Mouse (Mus musculus): ENCODE measurements around the gene Pdlim1.

Gene Pdlim1

DNA sequence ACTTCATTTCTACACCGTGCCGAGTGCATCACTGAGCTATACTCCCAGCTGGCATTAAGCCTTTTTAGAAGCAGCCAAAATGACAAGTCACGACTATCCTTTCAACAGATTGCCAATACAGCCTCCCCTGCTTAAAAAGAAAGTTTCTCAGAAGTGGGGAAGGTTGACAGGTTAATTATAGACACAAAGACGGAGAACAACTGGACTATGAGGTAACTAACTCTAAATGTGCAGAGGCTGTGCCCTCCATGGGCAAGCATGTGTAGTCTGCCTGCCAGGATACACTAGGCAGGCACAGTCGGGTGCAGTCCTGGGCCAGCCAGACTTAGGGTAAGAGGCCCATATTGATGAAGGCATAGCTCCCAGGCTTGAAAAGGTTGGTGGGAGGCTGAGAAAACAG is 2.1 kb downstream of the Pdlim1 start:
- 0 out of 2 replicates have a peak, but pooled peaks cover 2% of the 10 kb centered on the region for H3K36me3 ChIP-seq (ENCODE audit: control insufficient read depth, insufficient read depth, low read length, poor library complexity, severe bottlenecking)
- H3K27me3 ChIP-seq (ENCODE audit: control insufficient read depth, insufficient read depth, low read length, poor library complexity, severe bottlenecking), result no peaks in the 10 kb centered on the region
- no peak for DNase-seq (ENCODE audit: low read depth, low spot score)

DNA sequence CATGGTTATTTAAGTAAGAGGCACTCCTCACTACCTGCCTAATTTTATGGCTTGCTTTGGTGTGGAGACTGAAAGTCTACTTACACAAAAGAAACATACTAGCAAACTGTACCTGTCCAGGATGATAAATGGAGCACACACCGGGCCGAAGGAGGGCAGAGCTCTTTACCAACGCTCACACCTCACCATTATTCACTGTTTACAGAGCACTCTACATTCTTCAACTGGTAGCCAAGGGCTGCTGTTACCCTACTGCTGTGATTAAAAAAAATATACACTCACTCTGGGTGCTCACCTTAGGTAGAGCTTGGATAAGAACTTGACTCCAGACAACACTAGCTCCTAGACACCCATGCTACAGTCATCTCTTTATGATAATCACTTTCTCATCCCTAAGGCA is 3.1 kb downstream of the Pdlim1 start:
- no peaks in the 10 kb centered on the region for H3K27me3 ChIP-seq (ENCODE audit: control insufficient read depth, insufficient read depth, low read length, poor library complexity, severe bottlenecking)
- 0 out of 2 replicates have a peak, but pooled peaks cover 2% of the 10 kb centered on the region for H3K36me3 ChIP-seq (ENCODE audit: control insufficient read depth, insufficient read depth, low read length, poor library complexity, severe bottlenecking)
- no peak for DNase-seq (ENCODE audit: low read depth, low spot score)

DNA sequence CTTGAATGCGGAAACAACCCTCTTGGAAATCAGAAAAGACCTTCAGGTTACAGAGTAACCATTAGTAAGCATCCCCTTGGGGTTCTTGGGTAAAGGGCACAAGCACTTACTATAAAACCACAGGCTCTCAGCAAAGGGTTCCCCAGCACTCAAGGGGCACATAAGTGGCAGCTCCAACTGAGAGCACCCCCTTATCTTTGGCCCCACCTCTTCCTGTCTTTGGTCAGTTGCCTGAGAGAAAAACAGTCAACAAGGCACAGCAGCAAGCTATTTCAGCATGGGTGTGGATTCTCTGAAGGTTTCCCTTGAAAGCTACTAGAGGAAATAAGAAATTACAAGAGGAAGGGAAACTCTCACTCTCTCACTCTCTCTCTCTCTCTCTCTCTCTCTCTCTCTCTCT is 4.3 kb downstream of the Pdlim1 start:
- DNase-seq (ENCODE audit: low read depth, low spot score), result peak; percentile 72
- H3K36me3 ChIP-seq (ENCODE audit: control insufficient read depth, insufficient read depth, low read length, poor library complexity, severe bottlenecking), result 0 out of 2 replicates have a peak, but pooled peaks cover 2% of the 10 kb centered on the region
- H3K27me3 ChIP-seq (ENCODE audit: control insufficient read depth, insufficient read depth, low read length, poor library complexity, severe bottlenecking), result no peaks in the 10 kb centered on the region

DNA sequence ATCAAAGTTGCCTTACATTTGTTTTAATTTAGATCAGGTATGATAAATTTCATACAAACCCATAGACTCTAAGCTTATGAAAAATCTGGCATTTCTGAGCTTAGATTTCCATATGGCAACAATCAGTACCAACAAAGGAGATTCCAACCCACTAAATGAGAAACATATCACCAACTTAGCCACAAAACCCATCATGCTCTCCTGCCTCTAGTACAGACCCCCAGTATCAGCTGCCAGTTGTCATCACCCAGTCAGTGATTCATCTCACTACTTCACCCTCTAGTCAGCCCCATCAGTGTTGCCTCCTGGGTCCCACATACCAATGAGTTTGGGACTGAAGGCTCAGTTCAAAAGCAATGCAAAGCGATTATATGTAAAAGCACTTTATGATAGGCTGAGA is 12.2 kb downstream of the Pdlim1 start:
- DNase-seq (ENCODE audit: low read depth, low spot score), result no peak
- Histone ChIP-seq H3K27me3 (ENCODE audit: control insufficient read depth, insufficient read depth, low read length, poor library complexity, severe bottlenecking) (no peaks in the 10 kb centered on the region), H3K36me3 (ENCODE audit: control insufficient read depth, insufficient read depth, low read length, poor library complexity, severe bottlenecking) (no peaks in the 10 kb centered on the region)

DNA sequence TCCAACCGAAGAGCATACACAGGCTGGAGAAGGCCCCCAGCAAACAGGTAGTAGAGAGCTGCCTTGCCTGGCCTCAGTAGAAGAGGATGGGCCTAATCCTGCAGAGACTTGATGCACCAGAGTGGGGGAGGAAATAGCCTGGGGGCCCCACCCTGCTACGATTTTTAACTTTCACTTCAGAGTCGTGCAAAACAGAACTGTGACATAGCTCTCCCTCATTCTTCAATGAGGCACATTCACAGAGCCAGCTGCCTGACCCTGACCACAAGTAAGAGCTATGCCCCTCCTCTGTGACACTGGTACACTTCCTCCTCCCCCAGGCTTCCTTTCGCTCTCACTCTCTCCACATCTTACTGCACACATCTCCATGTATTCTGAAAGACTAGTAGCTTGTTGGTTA is 14.2 kb downstream of the Pdlim1 start:
- DNase-seq (ENCODE audit: low read depth, low spot score), result peak; percentile 63
- Histone ChIP-seq H3K36me3 (ENCODE audit: control insufficient read depth, insufficient read depth, low read length, poor library complexity, severe bottlenecking) (no peaks in the 10 kb centered on the region), H3K27me3 (ENCODE audit: control insufficient read depth, insufficient read depth, low read length, poor library complexity, severe bottlenecking) (no peaks in the 10 kb centered on the region)

DNA sequence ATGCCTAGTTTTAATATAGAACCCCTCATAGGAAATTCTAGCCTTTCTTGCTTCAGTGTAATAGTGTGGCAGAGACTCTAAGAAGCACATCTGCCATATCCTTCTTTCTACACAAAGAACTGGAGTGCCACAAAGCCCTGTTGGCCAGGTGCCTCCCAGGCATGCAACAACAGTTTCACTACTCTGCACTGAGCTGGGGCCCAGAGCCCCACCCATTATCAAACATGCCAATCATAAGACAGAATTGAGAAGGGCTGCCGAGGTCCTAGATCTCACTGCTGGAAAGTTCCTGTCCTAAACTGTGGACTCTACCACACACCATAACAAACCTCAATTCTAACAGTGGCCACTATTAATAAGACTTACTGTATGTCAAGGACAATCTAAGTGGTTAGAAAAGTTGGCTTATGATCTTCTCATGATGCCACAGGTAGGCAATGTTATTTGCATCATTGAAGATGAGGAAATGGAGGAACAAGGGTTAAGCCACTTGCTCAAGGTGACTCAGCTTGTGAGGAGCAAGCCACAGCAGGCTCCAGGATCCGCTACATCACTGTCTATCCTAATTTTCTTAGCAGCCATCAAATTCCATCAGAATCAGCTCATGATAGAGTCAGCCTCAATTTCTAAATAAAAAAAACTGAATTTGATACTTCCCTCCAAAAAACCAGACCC is 15.1 kb downstream of the Pdlim1 start:
- Histone ChIP-seq H3K36me3 (ENCODE audit: control insufficient read depth, insufficient read depth, low read length, poor library complexity, severe bottlenecking) (no peaks in the 10 kb centered on the region), H3K27me3 (ENCODE audit: control insufficient read depth, insufficient read depth, low read length, poor library complexity, severe bottlenecking) (no peaks in the 10 kb centered on the region)
- DNase-seq (ENCODE audit: low read depth, low spot score), result peak; percentile 11

DNA sequence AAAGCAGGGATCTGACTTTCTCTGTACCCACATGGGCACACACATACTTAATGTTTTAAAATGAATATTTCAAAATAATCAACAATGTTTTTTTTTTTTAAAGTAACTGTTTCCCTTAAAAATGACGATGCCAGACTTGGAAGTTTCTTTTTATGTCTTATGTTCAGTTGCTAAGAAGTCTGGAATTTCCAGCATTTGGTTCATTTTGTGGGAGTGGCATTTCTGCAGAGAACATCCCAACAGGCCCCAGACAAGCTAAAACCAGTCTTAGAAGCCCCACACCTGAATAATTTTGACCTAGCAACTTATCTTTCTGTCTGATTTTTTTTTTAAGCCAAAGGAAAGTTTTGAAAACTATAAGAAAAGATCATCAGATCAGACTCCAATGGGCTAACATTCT is 16.1 kb downstream of the Pdlim1 start:
- Histone ChIP-seq H3K36me3 (ENCODE audit: control insufficient read depth, insufficient read depth, low read length, poor library complexity, severe bottlenecking) (no peaks in the 10 kb centered on the region), H3K27me3 (ENCODE audit: control insufficient read depth, insufficient read depth, low read length, poor library complexity, severe bottlenecking) (no peaks in the 10 kb centered on the region)
- DNase-seq (ENCODE audit: low read depth, low spot score), result no peak

DNA sequence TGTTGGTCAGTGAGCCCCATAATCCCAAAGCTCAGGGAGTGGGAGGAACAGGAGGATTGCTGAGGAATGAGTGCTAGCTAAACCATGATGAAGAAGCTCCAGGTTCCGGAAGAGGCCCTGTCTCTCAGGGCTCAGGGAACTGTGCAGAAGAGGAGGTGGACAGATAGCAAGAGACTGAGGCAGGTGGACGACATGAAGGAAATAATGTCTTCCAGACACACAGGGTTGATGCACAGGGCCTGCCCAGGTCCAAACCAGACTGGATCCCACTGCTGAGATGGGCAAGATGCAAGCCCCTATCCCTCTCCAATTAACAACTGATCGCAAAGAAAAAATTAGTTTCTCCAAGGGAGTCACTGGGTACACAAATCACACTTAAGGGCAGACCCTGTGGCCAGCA is 16.9 kb downstream of the Pdlim1 start:
- no peaks in the 10 kb centered on the region for H3K27me3 ChIP-seq (ENCODE audit: control insufficient read depth, insufficient read depth, low read length, poor library complexity, severe bottlenecking)
- no peak for DNase-seq (ENCODE audit: low read depth, low spot score)
- no peaks in the 10 kb centered on the region for H3K36me3 ChIP-seq (ENCODE audit: control insufficient read depth, insufficient read depth, low read length, poor library complexity, severe bottlenecking)

DNA sequence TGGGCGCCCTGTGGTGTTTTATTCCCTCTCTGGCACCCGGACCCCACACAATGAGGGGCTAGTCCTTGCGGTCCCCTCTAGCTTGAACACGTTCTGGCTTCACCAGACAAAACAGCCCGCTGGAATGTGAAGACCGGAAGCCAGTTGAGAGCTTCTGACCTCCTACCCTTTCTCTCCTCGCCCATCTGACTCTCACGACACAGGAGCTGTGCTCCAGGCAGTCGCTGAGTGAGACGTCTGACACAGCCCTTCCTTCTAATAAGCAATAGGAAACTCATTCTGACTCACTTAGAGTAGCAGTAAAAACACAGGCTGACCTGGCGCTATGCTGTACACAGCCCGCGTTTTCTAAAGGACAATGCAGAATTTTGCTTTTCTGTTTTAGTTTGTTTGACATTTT is 17.9 kb downstream of the Pdlim1 start:
- no peaks in the 10 kb centered on the region for H3K36me3 ChIP-seq (ENCODE audit: control insufficient read depth, insufficient read depth, low read length, poor library complexity, severe bottlenecking)
- DNase-seq (ENCODE audit: low read depth, low spot score), result no peak
- H3K27me3 ChIP-seq (ENCODE audit: control insufficient read depth, insufficient read depth, low read length, poor library complexity, severe bottlenecking), result no peaks in the 10 kb centered on the region

DNA sequence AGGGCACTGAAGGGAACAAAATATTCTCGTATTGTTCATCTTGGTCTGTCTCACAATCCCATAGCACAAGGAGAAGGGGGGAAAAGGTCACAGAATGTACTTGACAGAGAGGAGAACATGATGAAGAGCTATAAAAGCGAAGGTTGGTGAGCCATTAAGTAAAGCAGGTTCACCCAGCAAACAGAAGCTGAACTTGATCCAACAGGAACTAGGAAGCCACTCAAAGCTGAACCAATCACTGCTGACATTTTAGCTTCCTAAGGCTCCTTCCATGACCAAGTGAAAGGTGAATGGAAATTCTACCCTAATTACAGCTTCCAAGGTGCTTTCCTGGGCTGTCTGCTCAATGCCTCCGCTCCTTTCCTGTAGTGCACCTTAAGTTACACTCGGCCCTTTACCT is 20.5 kb downstream of the Pdlim1 start:
- no peak for DNase-seq (ENCODE audit: low read depth, low spot score)
- Histone ChIP-seq H3K27me3 (ENCODE audit: control insufficient read depth, insufficient read depth, low read length, poor library complexity, severe bottlenecking) (no peaks in the 10 kb centered on the region), H3K36me3 (ENCODE audit: control insufficient read depth, insufficient read depth, low read length, poor library complexity, severe bottlenecking) (no peaks in the 10 kb centered on the region)

DNA sequence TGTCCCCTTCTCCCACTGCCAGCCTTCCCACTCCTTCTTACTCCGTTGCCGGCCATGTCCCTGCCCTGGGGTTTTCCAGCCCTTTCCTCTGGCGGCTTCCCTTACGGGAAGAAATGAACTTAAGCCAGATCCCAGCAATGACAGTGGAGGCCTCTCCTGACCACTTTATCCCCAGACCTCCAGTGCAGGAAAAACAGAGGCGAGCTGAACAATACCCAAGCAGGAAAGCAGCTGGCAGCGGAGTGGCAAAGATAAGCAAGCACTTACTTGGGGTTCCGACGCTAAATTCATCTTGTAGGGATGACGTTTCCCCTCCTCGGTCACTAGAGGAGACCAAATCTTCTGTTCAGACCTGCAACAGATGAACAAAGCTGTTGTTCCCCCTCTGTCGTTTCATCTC is 22.3 kb downstream of the Pdlim1 start:
- no peak for DNase-seq (ENCODE audit: low read depth, low spot score)
- no peaks in the 10 kb centered on the region for H3K36me3 ChIP-seq (ENCODE audit: control insufficient read depth, insufficient read depth, low read length, poor library complexity, severe bottlenecking)
- H3K27me3 ChIP-seq (ENCODE audit: control insufficient read depth, insufficient read depth, low read length, poor library complexity, severe bottlenecking), result no peaks in the 10 kb centered on the region

DNA sequence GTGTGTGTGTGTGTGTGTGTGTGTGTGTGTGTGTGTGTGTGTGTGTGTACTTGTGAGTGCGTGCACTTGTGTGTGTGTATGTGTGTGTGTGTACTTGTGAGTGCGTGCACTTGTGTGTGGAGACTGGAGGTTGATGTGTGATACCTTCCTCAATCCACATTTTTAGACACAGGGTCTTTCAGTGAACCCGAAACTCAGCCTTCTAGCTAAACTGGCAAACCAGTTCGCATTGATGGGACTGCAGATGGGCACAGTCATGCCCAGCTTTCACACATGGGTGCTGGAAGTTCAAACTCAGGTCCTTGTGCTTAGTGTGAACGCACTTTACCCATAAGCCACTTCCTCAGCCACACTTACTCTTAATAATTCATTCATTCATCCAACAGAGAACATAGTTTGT is 23.2 kb downstream of the Pdlim1 start:
- no peaks in the 10 kb centered on the region for H3K36me3 ChIP-seq (ENCODE audit: control insufficient read depth, insufficient read depth, low read length, poor library complexity, severe bottlenecking)
- no peaks in the 10 kb centered on the region for H3K27me3 ChIP-seq (ENCODE audit: control insufficient read depth, insufficient read depth, low read length, poor library complexity, severe bottlenecking)
- no peak for DNase-seq (ENCODE audit: low read depth, low spot score)

DNA sequence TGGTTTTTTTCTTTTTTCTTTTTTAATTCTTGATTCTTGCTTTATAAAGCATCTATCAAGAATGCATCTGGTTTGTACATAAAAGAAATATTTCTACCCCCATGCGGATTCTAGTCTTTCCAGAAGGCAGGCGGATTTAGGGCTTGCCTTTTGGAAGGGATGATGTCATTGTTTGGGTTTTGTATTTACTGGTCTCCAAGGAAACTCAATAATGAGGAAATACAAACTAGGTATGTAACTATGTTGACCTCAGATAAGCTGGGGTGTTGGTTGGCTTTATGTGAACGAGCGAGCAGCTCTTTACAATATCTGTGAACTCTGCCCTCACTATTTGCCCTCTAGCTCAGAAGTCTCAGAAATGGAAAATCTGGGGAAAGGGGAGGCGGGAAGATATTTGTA is 24.4 kb downstream of the Pdlim1 start:
- DNase-seq (ENCODE audit: low read depth, low spot score), result no peak
- H3K27me3 ChIP-seq (ENCODE audit: control insufficient read depth, insufficient read depth, low read length, poor library complexity, severe bottlenecking), result no peaks in the 10 kb centered on the region

DNA sequence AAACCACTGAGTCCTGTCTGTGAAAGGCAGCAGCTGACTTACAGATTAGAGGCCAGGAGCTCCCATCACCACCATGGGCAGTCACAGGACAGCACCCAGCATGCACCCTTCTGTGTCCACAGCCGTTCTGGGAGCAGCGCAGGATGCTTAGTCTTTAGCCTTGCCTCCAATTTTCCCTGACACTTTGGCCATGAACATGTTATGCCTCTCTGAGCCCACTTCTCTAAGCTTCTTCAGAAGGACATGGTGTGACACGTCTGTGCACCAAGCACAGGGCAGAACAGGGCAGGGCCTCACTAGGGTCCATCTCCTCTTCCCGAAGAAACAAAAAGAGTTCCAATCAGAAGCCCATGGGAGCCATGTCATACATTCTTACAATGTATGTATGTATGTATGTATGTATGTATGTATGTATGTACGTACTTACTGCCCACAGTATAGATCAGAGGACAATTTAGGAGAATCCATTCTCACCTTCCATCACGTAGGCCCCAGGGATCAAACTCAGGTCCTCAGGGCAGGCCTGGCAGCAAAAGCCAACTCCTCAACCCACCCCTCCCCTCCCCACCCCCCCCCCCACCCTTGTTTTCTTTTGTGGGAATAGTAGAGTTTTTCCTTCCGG is 24.9 kb downstream of the Pdlim1 start:
- no peak for DNase-seq (ENCODE audit: low read depth, low spot score)
- Histone ChIP-seq H3K36me3 (ENCODE audit: control insufficient read depth, insufficient read depth, low read length, poor library complexity, severe bottlenecking) (peaks cover 1% of the 10 kb centered on the region), H3K27me3 (ENCODE audit: control insufficient read depth, insufficient read depth, low read length, poor library complexity, severe bottlenecking) (no peaks in the 10 kb centered on the region)

More for the DNA sequence above, 24.4 kb downstream of the Pdlim1 start:
- H3K36me3 ChIP-seq (ENCODE audit: control insufficient read depth, insufficient read depth, low read length, poor library complexity, severe bottlenecking), result peaks cover 1% of the 10 kb centered on the region

DNA sequence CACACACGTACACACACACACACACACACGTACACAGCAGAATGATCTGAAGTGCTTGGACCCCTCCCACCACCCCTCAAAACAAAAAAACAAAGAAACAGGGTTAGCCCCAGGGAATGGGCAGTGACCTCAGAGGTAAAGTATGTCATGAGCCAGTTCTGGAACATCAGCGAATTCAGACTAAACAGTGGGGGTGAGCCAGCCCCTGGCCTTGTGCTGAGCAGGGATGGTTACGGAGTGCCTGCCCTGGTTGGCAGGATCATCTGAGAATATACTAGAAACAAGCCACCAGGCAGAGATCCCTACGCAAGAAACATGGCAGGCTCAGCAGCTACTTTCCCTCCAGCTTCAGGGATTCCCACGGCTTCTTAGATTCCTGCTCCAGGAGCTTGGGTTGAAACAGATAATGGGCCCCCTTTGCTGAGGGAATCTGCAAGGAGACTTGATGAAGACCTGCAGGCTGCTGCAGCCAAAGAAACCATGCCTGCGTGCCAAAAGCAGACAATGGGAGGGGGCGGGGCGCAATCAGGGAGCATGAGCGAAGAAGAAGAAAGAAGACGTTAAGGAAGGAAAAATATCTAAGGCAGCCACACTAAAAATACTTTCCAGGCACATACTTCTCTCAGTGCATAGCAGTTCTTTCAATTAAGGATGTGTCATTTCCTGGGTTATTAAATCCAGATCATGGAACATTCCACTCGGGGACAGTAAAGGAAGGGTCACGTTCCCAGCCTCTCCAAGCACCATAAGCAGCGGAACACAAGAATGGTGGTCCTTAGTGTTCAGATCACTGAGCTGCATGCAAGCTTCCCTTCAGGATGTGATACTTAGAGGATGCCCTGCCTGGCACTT is 30.6 kb downstream of the Pdlim1 start:
- Histone ChIP-seq H3K27me3 (ENCODE audit: control insufficient read depth, insufficient read depth, low read length, poor library complexity, severe bottlenecking) (no peaks in the 10 kb centered on the region), H3K36me3 (ENCODE audit: control insufficient read depth, insufficient read depth, low read length, poor library complexity, severe bottlenecking) (peaks cover 1% of the 10 kb centered on the region)
- DNase-seq (ENCODE audit: low read depth, low spot score), result no peak
